ENCODE assay signal across 22 mouse cellular contexts in genomic region chr1:71942145-71942544, GRCm38 (mm10).
"Had no signal": no experiment of that assay in that cellular context is flagged by ENCODE, and none has a peak within 500 bp of the region (broad histone marks: within the 10 kb centered on the region; RNA-seq: fewer than 3 reads in every experiment).

No protein-coding gene starts in this region.

- H3K27ac ChIP-seq: forebrain, embryonic 15.5 days; heart, adult 2 months; heart, embryonic 15.5 days; hindbrain, embryonic 13.5 days; hindbrain, embryonic 15.5 days; hindbrain, postnatal 0 days; limb, embryonic 13.5 days; limb, embryonic 15.5 days had no signal

- H3K4me2 ChIP-seq: forebrain, embryonic 15.5 days; heart, embryonic 11.5 days; heart, embryonic 13.5 days; heart, embryonic 15.5 days; hindbrain, embryonic 13.5 days; hindbrain, embryonic 15.5 days; limb, embryonic 13.5 days; limb, embryonic 15.5 days had no signal

- DNase-seq: forebrain, postnatal 0 days; gastrocnemius, postnatal 14 days; gastrocnemius, postnatal 36 days; heart, adult 11 months; heart, adult 2 months; heart, postnatal 14 days; heart, postnatal 36 days; kidney, adult 11 months; kidney, adult 8-10 months; layer of hippocampus, adult 9-11 months; layer of hippocampus, postnatal 36 days; left cerebral cortex, postnatal 4 days had no signal

- H3K36me3 ChIP-seq: forebrain, embryonic 15.5 days; heart, embryonic 13.5 days; heart, embryonic 15.5 days; hindbrain, embryonic 13.5 days; hindbrain, embryonic 15.5 days; limb, embryonic 13.5 days; limb, embryonic 15.5 days had no signal

- H3K4me1 ChIP-seq: hindbrain, embryonic 15.5 days had no signal

- H3K9ac ChIP-seq: forebrain, embryonic 15.5 days; forebrain, postnatal 0 days; heart, embryonic 13.5 days; heart, embryonic 15.5 days; hindbrain, embryonic 13.5 days; hindbrain, embryonic 15.5 days; limb, embryonic 13.5 days; limb, embryonic 15.5 days had no signal

- H3K27me3 ChIP-seq: forebrain, embryonic 15.5 days; heart, embryonic 13.5 days; heart, embryonic 15.5 days; hindbrain, embryonic 13.5 days; hindbrain, embryonic 15.5 days; limb, embryonic 13.5 days; limb, embryonic 15.5 days had no signal

- H3K4me3 ChIP-seq: forebrain, embryonic 15.5 days; heart, adult 2 months; heart, embryonic 13.5 days; heart, embryonic 15.5 days; hindbrain, embryonic 13.5 days; hindbrain, embryonic 15.5 days; limb, embryonic 13.5 days; limb, embryonic 15.5 days had no signal

- ATAC-seq: forebrain, embryonic 15.5 days; forebrain, postnatal 0 days; hindbrain, postnatal 0 days; intestine, embryonic 16.5 days had no signal

- H3K9me3 ChIP-seq: forebrain, embryonic 15.5 days; heart, embryonic 13.5 days; heart, embryonic 15.5 days; hindbrain, embryonic 13.5 days; hindbrain, embryonic 15.5 days; limb, embryonic 13.5 days; limb, embryonic 15.5 days had no signal
